Mouse (Mus musculus): Measurements from ENCODE around the gene Tacr3. TPM values are rescaled to one million over a fixed set of nuclear protein-coding genes. Genes with fewer than 3 reads are reported as not detected.

Gene Tacr3
- total RNA-seq (2023; ENCODE audit: inconsistent age), result not detected in 4 replicates

DNA sequence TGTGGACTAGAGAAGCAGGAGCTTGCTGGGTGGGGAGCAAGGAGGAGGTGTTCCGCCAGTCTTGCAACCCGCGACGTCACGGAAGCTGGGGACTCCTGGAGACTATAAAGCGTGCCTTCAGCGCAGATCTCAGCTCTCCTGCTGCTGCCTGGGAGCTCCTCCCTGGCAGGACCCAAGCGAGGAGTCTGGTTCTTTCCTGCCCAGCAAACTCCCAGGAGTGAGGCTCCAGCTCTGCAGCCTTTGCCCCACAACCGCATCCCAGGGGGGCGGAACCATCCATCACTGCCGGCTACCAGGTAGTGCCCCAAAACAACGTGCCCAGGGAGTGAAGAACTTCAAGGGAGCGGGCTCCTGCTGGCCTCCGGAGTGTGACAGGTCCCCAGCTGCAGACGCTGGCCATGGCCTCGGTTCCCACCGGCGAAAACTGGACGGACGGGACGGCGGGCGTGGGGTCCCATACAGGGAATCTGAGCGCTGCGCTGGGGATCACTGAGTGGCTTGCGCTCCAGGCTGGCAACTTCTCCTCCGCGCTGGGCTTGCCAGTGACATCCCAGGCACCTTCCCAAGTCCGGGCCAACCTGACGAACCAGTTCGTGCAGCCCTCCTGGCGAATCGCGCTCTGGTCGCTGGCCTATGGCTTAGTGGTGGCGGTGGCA, at the start of gene Tacr3:
Gene Tacr3, plus strand, starts transcription at position 133 of the 656 bp plus-strand sequence.

